Mouse (Mus musculus): ENCODE measurements at regions not wholly inside any gene's neighbourhood (a gene's known extent, or its start where the extent isn't known, plus 50 kb on each side); places are given as distances from the start of the nearest gene placed in this dataset.
"Not testable (repeated sequence)": the region's sequence is repeated elsewhere in the genome, so short reads cannot be mapped to it uniquely, and the experiment has no call there.

GRCm38 (mm10) chr12:71702181-71702580, 128.7 kb upstream of the Daam1 start:
- no peaks in the 10 kb centered on the region for H3K36me3 ChIP-seq (ENCODE audit: control insufficient read depth, insufficient read depth, low read length)
- WGBS: 70% methylated on average over 11 of the region's 11 CpGs
- no peaks in the 10 kb centered on the region for H3K4me1 ChIP-seq (replicated peaks; ENCODE audit: control insufficient read depth, insufficient read depth, low read length)
- no peak overlapping the region for H3K4me3 ChIP-seq (ENCODE audit: low read length)
- H3K27ac ChIP-seq (ENCODE audit: low read length): no peak overlapping the region
- no peaks in the 10 kb centered on the region for H3K27me3 ChIP-seq (ENCODE audit: control insufficient read depth, insufficient read depth, low read depth, low read length)
- H3K9me3 ChIP-seq (ENCODE audit: control insufficient read depth, low read length): peaks cover 5% of the 10 kb centered on the region
- no peak overlapping the region for H3K4me2 ChIP-seq (ENCODE audit: low read depth, low read length)
- no peak overlapping the region for H3K9ac ChIP-seq (ENCODE audit: low read length)
- ATAC-seq (ENCODE audit: low read depth): no peak

GRCm38 (mm10) chr12:71703146-71703902, 127.6 kb upstream of the Daam1 start:
- 80% methylated on average over 13 of the region's 13 CpGs for WGBS

GRCm38 (mm10) chr12:71704431-71704830, 126.4 kb upstream of the Daam1 start:
- H3K9me3 ChIP-seq (ENCODE audit: control insufficient read depth, low read length): peaks cover 3% of the 10 kb centered on the region
- no peak overlapping the region for H3K4me2 ChIP-seq (ENCODE audit: low read depth, low read length)
- H3K9ac ChIP-seq (ENCODE audit: low read length): no peak overlapping the region
- H3K27me3 ChIP-seq (ENCODE audit: control insufficient read depth, insufficient read depth, low read depth, low read length): no peaks in the 10 kb centered on the region
- ATAC-seq (ENCODE audit: low read depth): no peak
- no peak overlapping the region for H3K4me3 ChIP-seq (ENCODE audit: low read length)
- H3K36me3 ChIP-seq (ENCODE audit: control insufficient read depth, insufficient read depth, low read length): no peaks in the 10 kb centered on the region
- WGBS: 70% methylated on average over 6 of the region's 6 CpGs
- no peaks in the 10 kb centered on the region for H3K4me1 ChIP-seq (replicated peaks; ENCODE audit: control insufficient read depth, insufficient read depth, low read length)
- no peak overlapping the region for H3K27ac ChIP-seq (ENCODE audit: low read length)

More at GRCm38 (mm10) chr12:71703146-71703902, 127.6 kb upstream of the Daam1 start:
- no peaks in the 10 kb centered on the region for H3K27me3 ChIP-seq (ENCODE audit: control insufficient read depth, insufficient read depth, low read depth, low read length)
- H3K9me3 ChIP-seq (ENCODE audit: control insufficient read depth, low read length): peaks cover 5% of the 10 kb centered on the region
- no peaks in the 10 kb centered on the region for H3K4me1 ChIP-seq (replicated peaks; ENCODE audit: control insufficient read depth, insufficient read depth, low read length)
- no peak overlapping the region for H3K27ac ChIP-seq (ENCODE audit: low read length)
- no peak overlapping the region for H3K4me3 ChIP-seq (ENCODE audit: low read length)
- H3K36me3 ChIP-seq (ENCODE audit: control insufficient read depth, insufficient read depth, low read length): no peaks in the 10 kb centered on the region
- ATAC-seq (ENCODE audit: low read depth): no peak
- no peak overlapping the region for H3K9ac ChIP-seq (ENCODE audit: low read length)
- no peak overlapping the region for H3K4me2 ChIP-seq (ENCODE audit: low read depth, low read length)

- H3K4me3 ChIP-seq (ENCODE audit: low read length): no peak overlapping the region
- ATAC-seq (ENCODE audit: low read depth): 0 out of 2 replicates have a peak, but pooled peaks have one; percentile 34
- no peaks in the 10 kb centered on the region for H3K27me3 ChIP-seq (ENCODE audit: control insufficient read depth, insufficient read depth, low read depth, low read length)
- 21% methylated on average over 10 of the region's 10 CpGs for WGBS
- no peak overlapping the region for H3K9ac ChIP-seq (ENCODE audit: low read length)
- H3K36me3 ChIP-seq (ENCODE audit: control insufficient read depth, insufficient read depth, low read length): no peaks in the 10 kb centered on the region
- H3K27ac ChIP-seq (ENCODE audit: low read length): no peak overlapping the region
- no peaks in the 10 kb centered on the region for H3K4me1 ChIP-seq (replicated peaks; ENCODE audit: control insufficient read depth, insufficient read depth, low read length)
- no peaks in the 10 kb centered on the region for H3K9me3 ChIP-seq (ENCODE audit: control insufficient read depth, low read length)
- no peak overlapping the region for H3K4me2 ChIP-seq (ENCODE audit: low read depth, low read length)
Measured at GRCm38 (mm10) chr12:71707727-71708369, 123.0 kb upstream of the Daam1 start.

GRCm38 (mm10) chr12:71714606-71715005, 116.3 kb upstream of the Daam1 start:
- Histone ChIP-seq H3K27ac (ENCODE audit: low read length) (no peak overlapping the region), H3K36me3 (ENCODE audit: control insufficient read depth, insufficient read depth, low read length) (no peaks in the 10 kb centered on the region), H3K9ac (ENCODE audit: low read length) (no peak overlapping the region), H3K4me3 (ENCODE audit: low read length) (no peak overlapping the region), H3K4me1 (replicated peaks; ENCODE audit: control insufficient read depth, insufficient read depth, low read length) (no peaks in the 10 kb centered on the region), H3K27me3 (ENCODE audit: control insufficient read depth, insufficient read depth, low read depth, low read length) (no peaks in the 10 kb centered on the region), H3K4me2 (ENCODE audit: low read depth, low read length) (no peak overlapping the region), H3K9me3 (ENCODE audit: control insufficient read depth, low read length) (no peaks in the 10 kb centered on the region)
- ATAC-seq (ENCODE audit: low read depth): no peak
- 75% methylated on average over 7 of the region's 7 CpGs for WGBS

- 0 out of 2 replicates have a peak overlapping the region, but pooled peaks have one; percentile 2 for H3K4me2 ChIP-seq (ENCODE audit: low read depth, low read length)
- peak; percentile 34; the same call in 1 of the 2 replicates for ATAC-seq (ENCODE audit: low read depth)
- H3K4me1 ChIP-seq (replicated peaks; ENCODE audit: control insufficient read depth, insufficient read depth, low read length); H3K27ac ChIP-seq (ENCODE audit: low read length); H3K9me3 ChIP-seq (ENCODE audit: control insufficient read depth, low read length); H3K36me3 ChIP-seq (ENCODE audit: control insufficient read depth, insufficient read depth, low read length); H3K4me3 ChIP-seq (ENCODE audit: low read length); H3K9ac ChIP-seq (ENCODE audit: low read length); H3K27me3 ChIP-seq (ENCODE audit: control insufficient read depth, insufficient read depth, low read depth, low read length): not testable (repeated sequence)
- WGBS: 55% methylated on average over 12 of the region's 12 CpGs
Measured at GRCm38 (mm10) chr12:71718412-71718811, 112.5 kb upstream of the Daam1 start.

- no peak overlapping the region for H3K4me3 ChIP-seq (ENCODE audit: low read length)
- H3K4me2 ChIP-seq (ENCODE audit: low read depth, low read length): 0 out of 2 replicates have a peak overlapping the region, but pooled peaks have one; percentile 2
- no peaks in the 10 kb centered on the region for H3K9me3 ChIP-seq (ENCODE audit: control insufficient read depth, low read length)
- no peaks in the 10 kb centered on the region for H3K4me1 ChIP-seq (replicated peaks; ENCODE audit: control insufficient read depth, insufficient read depth, low read length)
- no peak overlapping the region for H3K9ac ChIP-seq (ENCODE audit: low read length)
- H3K36me3 ChIP-seq (ENCODE audit: control insufficient read depth, insufficient read depth, low read length): no peaks in the 10 kb centered on the region
- ATAC-seq (ENCODE audit: low read depth): peak; percentile 81
- 39% methylated on average over 7 of the region's 7 CpGs for WGBS
- H3K27me3 ChIP-seq (ENCODE audit: control insufficient read depth, insufficient read depth, low read depth, low read length): no peaks in the 10 kb centered on the region
- no peak overlapping the region for H3K27ac ChIP-seq (ENCODE audit: low read length)
Measured at GRCm38 (mm10) chr12:71718911-71719310, 112.0 kb upstream of the Daam1 start.

- 13% methylated on average over 5 of the region's 5 CpGs for WGBS
- peaks cover 7% of the 10 kb centered on the region for H3K4me1 ChIP-seq (replicated peaks; ENCODE audit: control insufficient read depth, insufficient read depth, low read length)
- H3K9ac ChIP-seq (ENCODE audit: low read length): no peak overlapping the region
- H3K27ac ChIP-seq (ENCODE audit: low read length): peak overlapping the region; percentile 71
- H3K27me3 ChIP-seq (ENCODE audit: control insufficient read depth, insufficient read depth, low read depth, low read length): no peaks in the 10 kb centered on the region
- H3K4me3 ChIP-seq (ENCODE audit: low read length): no peak overlapping the region
- H3K36me3 ChIP-seq (ENCODE audit: control insufficient read depth, insufficient read depth, low read length): no peaks in the 10 kb centered on the region
- no peak overlapping the region for H3K4me2 ChIP-seq (ENCODE audit: low read depth, low read length)
- ATAC-seq (ENCODE audit: low read depth): peak; percentile 51; the same call in 1 of the 2 replicates
- H3K9me3 ChIP-seq (ENCODE audit: control insufficient read depth, low read length): no peaks in the 10 kb centered on the region
Measured at GRCm38 (mm10) chr12:71725140-71725539, 105.7 kb upstream of the Daam1 start.

- peak overlapping the region; percentile 71 for H3K27ac ChIP-seq (ENCODE audit: low read length)
- H3K4me2 ChIP-seq (ENCODE audit: low read depth, low read length): no peak overlapping the region
- peaks cover 7% of the 10 kb centered on the region for H3K4me1 ChIP-seq (replicated peaks; ENCODE audit: control insufficient read depth, insufficient read depth, low read length)
- H3K27me3 ChIP-seq (ENCODE audit: control insufficient read depth, insufficient read depth, low read depth, low read length): no peaks in the 10 kb centered on the region
- no peak overlapping the region for H3K9ac ChIP-seq (ENCODE audit: low read length)
- peak; percentile 95 for ATAC-seq (ENCODE audit: low read depth)
- no peaks in the 10 kb centered on the region for H3K9me3 ChIP-seq (ENCODE audit: control insufficient read depth, low read length)
- WGBS: 26% methylated on average over 4 of the region's 4 CpGs
- no peak overlapping the region for H3K4me3 ChIP-seq (ENCODE audit: low read length)
- no peaks in the 10 kb centered on the region for H3K36me3 ChIP-seq (ENCODE audit: control insufficient read depth, insufficient read depth, low read length)
Measured at GRCm38 (mm10) chr12:71725713-71726336, 105.1 kb upstream of the Daam1 start.

Data from lung, embryonic 16.5 days (tissue).